Mouse (Mus musculus): Measurements from ENCODE around the gene Zfp160. TPM values are rescaled to one million over a fixed set of nuclear protein-coding genes. Genes with fewer than 3 reads are reported as not detected.

Gene Zfp160
- 6.9 TPM for polyA plus RNA-seq (2014; fragmentation: Illumina TruSeq; extraction: RNeasy Lipid Tissue Mini Kit (QIAGEN cat#74804); ENCODE audit: insufficient read depth, low read depth, low replicate concordance)

DNA sequence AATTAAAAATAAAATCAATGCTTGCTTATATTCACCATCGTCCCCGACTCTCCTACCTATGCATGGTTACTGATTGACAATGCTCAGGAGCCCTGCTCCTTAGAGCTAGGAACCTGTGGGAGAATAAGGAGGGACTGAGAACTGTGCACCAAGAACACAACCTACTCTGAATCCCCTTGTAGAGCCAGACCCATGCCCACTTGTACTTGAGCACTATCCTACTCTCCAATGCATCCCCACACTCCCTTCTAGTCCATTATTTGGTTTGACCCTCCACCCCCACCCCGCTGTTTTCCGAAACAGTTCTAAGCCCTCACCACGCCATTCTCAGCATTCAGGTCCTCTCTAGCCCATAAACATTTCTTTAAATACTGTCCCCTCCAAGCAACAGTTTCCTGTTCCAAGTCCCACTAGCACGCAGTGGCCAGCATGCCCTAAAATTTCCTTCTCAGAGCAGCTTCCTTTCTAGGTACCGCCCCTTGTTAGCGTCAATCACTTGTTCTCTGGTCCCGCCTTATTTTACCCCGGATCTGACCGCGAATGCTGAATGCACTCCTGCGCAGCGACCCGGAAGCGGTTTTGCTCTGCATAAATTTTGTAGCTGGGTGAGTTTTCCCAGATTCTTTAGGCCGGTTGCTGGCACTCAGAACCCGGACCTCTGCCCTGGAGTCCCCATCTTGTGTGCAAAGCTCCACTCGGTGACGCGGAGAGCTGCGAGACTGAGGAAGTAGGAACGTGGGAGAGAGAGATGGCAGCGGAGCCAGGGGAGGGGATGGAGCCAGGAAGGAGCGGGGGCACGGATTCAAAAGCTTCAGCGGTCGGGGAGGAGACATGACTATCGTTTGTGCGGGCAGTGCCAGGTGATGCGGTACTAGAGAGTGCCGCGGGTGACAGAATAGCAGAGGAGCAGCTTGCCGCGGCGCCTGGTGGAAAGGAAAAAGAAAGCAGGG, at the start of gene Zfp160:
TSS of gene Zfp160 (plus strand) at position 522 of the 950 bp plus-strand sequence.

DNA sequence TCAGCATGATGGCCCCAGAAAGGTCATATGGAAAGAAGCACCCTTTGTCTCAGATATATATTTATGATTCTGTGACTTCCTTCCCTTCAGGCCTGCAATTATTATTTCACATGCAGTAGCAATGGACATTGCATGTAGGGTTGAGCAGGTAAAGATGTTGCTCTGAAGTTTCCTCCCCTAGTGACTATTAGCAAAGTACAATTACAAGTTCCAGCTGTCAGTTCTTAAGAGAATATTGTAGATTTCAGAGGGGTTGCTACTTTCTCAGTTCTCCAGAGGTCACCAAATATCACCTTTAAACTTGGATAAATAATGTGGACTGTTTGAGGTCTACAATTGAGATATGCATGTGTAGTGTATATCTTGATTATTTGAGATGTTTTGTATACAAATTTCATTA, 12.3 kb upstream of the Zfp160 start, which contains the start of gene Vmn1r233:
TSS of gene Vmn1r233 (minus strand) at position 101 of the 400 bp plus-strand sequence.

Other genes with a start within 250 kb of the Zfp160 start
- gene Vmn1r228, start 222.7 kb upstream of the Zfp160 start, polyA plus RNA-seq (2014; fragmentation: Illumina TruSeq; extraction: RNeasy Lipid Tissue Mini Kit (QIAGEN cat#74804); ENCODE audit: insufficient read depth, low read depth, low replicate concordance) = not detected
- not detected for gene Vmn1r229, start 197.3 kb upstream of the Zfp160 start, polyA plus RNA-seq (2014; fragmentation: Illumina TruSeq; extraction: RNeasy Lipid Tissue Mini Kit (QIAGEN cat#74804); ENCODE audit: insufficient read depth, low read depth, low replicate concordance)
- gene Vmn1r230, start 168.5 kb upstream of the Zfp160 start, polyA plus RNA-seq (2014; fragmentation: Illumina TruSeq; extraction: RNeasy Lipid Tissue Mini Kit (QIAGEN cat#74804); ENCODE audit: insufficient read depth, low read depth, low replicate concordance) = not detected
- not detected for gene Vmn1r231, start 103.8 kb upstream of the Zfp160 start, polyA plus RNA-seq (2014; fragmentation: Illumina TruSeq; extraction: RNeasy Lipid Tissue Mini Kit (QIAGEN cat#74804); ENCODE audit: insufficient read depth, low read depth, low replicate concordance)
- not detected for gene Vmn1r232, start 89.2 kb upstream of the Zfp160 start, polyA plus RNA-seq (2014; fragmentation: Illumina TruSeq; extraction: RNeasy Lipid Tissue Mini Kit (QIAGEN cat#74804); ENCODE audit: insufficient read depth, low read depth, low replicate concordance)
- 149 TPM for gene Ppp2r1a, start 63.6 kb upstream of the Zfp160 start, polyA plus RNA-seq (2014; fragmentation: Illumina TruSeq; extraction: RNeasy Lipid Tissue Mini Kit (QIAGEN cat#74804); ENCODE audit: insufficient read depth, low read depth, low replicate concordance)
- not detected for gene Vmn1r233, start 12.4 kb upstream of the Zfp160 start, polyA plus RNA-seq (2014; fragmentation: Illumina TruSeq; extraction: RNeasy Lipid Tissue Mini Kit (QIAGEN cat#74804); ENCODE audit: insufficient read depth, low read depth, low replicate concordance)
- not detected for gene Vmn1r234, start 217.2 kb downstream of the Zfp160 start, polyA plus RNA-seq (2014; fragmentation: Illumina TruSeq; extraction: RNeasy Lipid Tissue Mini Kit (QIAGEN cat#74804); ENCODE audit: insufficient read depth, low read depth, low replicate concordance)
- not detected for gene Vmn1r235, start 247.5 kb downstream of the Zfp160 start, polyA plus RNA-seq (2014; fragmentation: Illumina TruSeq; extraction: RNeasy Lipid Tissue Mini Kit (QIAGEN cat#74804); ENCODE audit: insufficient read depth, low read depth, low replicate concordance)